Mouse (Mus musculus) myocyte (in vitro differentiated cells): ENCODE data around the gene Sult2b1.

Experiments used
- CEBPB ChIP-seq: IDR thresholded peaks from 2 replicates; pipeline ENCODE4 v1.6.1; 2011; ENCODE audit warnings: mild to moderate bottlenecking, moderate library complexity; ENCODE audit not compliant: poor library complexity, insufficient read depth, severe bottlenecking
- E2F4 ChIP-seq: IDR thresholded peaks from one replicate; pipeline ENCODE4 v1.6.1; 2011; ENCODE audit warnings: mild to moderate bottlenecking, control low read depth, moderate library complexity; ENCODE audit not compliant: insufficient read depth
- MAX ChIP-seq: IDR thresholded peaks from one replicate; pipeline ENCODE4 v1.6.1; 2011; ENCODE audit warnings: low read depth, mild to moderate bottlenecking, control low read depth
- MYOD1 ChIP-seq, 3 experiments: IDR thresholded peaks; one replicate each; pipeline ENCODE4 v1.6.1; 2011; ENCODE audit warnings: control low read depth in 2 of 3, low read depth in 2 of 3, mild to moderate bottlenecking in 2 of 3, moderate library complexity in 1 of 3; ENCODE audit not compliant: insufficient read length in 2 of 3, control insufficient read depth in 1 of 3
- MYOG ChIP-seq, 3 experiments: IDR thresholded peaks; one replicate each; pipeline ENCODE4 v1.6.1; 2011; ENCODE audit warnings: control low read depth in 2 of 3, low read depth in 2 of 3, mild to moderate bottlenecking in 2 of 3; ENCODE audit not compliant: insufficient read length in 2 of 3, control insufficient read depth in 1 of 3, insufficient read depth in 1 of 3
- POLR2A ChIP-seq: IDR thresholded peaks from one replicate; pipeline ENCODE4 v1.6.1; 2011; ENCODE audit warnings: low read depth, mild to moderate bottlenecking, control low read depth, moderate library complexity; ENCODE audit not compliant: insufficient read length
- POLR2AphosphoS2 ChIP-seq: IDR thresholded peaks from one replicate; pipeline ENCODE4 v1.6.1; 2011; ENCODE audit warnings: low read depth, control low read depth; ENCODE audit not compliant: insufficient read length
- REST ChIP-seq: IDR thresholded peaks from one replicate; pipeline ENCODE4 v1.6.1; 2011; ENCODE audit warnings: mild to moderate bottlenecking, control low read depth, moderate library complexity; ENCODE audit not compliant: insufficient read depth, insufficient read length
- SRF ChIP-seq: IDR thresholded peaks from one replicate; pipeline ENCODE4 v1.6.1; 2011; ENCODE audit warnings: low read depth; ENCODE audit not compliant: control insufficient read depth, insufficient read length
- TCF12 ChIP-seq: IDR thresholded peaks from one replicate; pipeline ENCODE4 v1.6.1; 2011; ENCODE audit warnings: mild to moderate bottlenecking, control low read depth; ENCODE audit not compliant: poor library complexity, insufficient read depth, severe bottlenecking
- TCF3 ChIP-seq: IDR thresholded peaks from one replicate; pipeline ENCODE4 v1.6.1; 2011; ENCODE audit warnings: low read depth, control low read depth; ENCODE audit not compliant: insufficient read length
- USF1 ChIP-seq: IDR thresholded peaks from one replicate; pipeline ENCODE4 v1.6.1; 2011; ENCODE audit warnings: low read depth, mild to moderate bottlenecking, control low read depth, moderate library complexity

GRCm38 (mm10) chr7:45723781-45724180, 60.7 kb downstream of the Sult2b1 start:
- TF ChIP-seq MYOD1 (IDR thresholded peaks at IDR 0.05; ENCODE audit: control insufficient read depth in 1 of 3, insufficient read length in 2 of 3, low read depth in 2 of 3) = no peak
- no peak for TF ChIP-seq E2F4
- TF ChIP-seq POLR2A = no peak
- no peak for TF ChIP-seq MAX
- no peak for TF ChIP-seq USF1
- no peak for TF ChIP-seq TCF12
- TF ChIP-seq MYOG (IDR thresholded peaks at IDR 0.05; ENCODE audit: control insufficient read depth in 1 of 3, insufficient read depth in 1 of 3, insufficient read length in 2 of 3, low read depth in 2 of 3) = no peak
- no peak for TF ChIP-seq POLR2AphosphoS2
- no peak for TF ChIP-seq TCF3
- no peak for TF ChIP-seq SRF
- no peak for TF ChIP-seq CEBPB
- TF ChIP-seq REST = no peak
